Mouse (Mus musculus) megakaryocyte, embryonic 14.5 days (primary cell): Measurements from ENCODE around the gene Btbd11.

Source experiments
- FLI1 ChIP-seq: IDR thresholded peaks from 2 replicates; pipeline ENCODE4 v1.6.1; 2012; ENCODE audit warnings: low read length, inconsistent platforms, mixed read lengths
- GATA1 ChIP-seq: IDR thresholded peaks from 3 replicates; pipeline ENCODE4 v1.6.1; 2012; ENCODE audit warnings: mixed read lengths, low read length, inconsistent platforms, borderline replicate concordance

DNA sequence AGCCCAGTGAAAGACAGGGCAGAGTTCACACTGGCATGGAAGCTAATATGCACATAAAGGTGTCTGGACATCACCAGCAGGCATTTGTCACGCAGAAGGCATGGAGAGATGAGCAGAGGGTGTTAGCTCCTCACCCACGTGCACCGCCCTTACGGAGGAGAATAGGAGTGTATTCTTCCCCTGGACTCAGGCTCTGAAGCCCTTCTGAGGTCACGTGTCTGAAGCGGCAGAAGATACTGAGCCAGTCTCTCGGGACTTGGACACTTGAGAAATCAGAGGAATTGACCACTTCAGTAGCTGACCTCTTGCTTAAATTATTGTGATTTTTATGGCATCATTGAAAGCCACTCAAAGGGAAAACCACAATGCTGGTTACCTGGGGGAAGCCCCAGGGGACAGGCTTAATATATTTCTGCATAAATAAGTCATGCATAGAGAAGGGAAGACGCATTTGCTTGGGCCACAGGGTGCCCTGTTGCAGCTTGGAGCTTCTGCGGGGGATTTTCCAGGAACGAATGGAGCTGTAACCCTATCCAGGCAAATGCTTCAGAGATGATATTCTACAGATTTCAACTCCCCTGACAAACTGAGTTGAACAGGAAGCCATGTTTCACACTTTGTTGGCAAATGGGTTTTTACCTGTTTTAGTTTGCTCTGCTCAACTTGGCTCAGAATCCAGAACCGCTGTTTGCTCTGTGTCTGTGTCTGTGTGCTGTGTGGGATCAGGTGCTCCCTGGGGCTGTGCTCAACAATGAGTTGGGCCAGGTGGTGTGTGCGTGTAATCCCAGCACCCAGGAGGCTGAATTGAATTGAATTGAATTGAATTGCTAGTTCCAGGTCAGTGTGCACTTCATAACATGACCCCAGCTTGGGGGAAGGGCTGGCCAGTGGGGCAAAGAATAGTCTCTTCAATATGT lies 231.1 kb downstream of the Btbd11 start:
- TF ChIP-seq FLI1 (no peak), GATA1 (no peak)
